In the genomic region with DNA sequence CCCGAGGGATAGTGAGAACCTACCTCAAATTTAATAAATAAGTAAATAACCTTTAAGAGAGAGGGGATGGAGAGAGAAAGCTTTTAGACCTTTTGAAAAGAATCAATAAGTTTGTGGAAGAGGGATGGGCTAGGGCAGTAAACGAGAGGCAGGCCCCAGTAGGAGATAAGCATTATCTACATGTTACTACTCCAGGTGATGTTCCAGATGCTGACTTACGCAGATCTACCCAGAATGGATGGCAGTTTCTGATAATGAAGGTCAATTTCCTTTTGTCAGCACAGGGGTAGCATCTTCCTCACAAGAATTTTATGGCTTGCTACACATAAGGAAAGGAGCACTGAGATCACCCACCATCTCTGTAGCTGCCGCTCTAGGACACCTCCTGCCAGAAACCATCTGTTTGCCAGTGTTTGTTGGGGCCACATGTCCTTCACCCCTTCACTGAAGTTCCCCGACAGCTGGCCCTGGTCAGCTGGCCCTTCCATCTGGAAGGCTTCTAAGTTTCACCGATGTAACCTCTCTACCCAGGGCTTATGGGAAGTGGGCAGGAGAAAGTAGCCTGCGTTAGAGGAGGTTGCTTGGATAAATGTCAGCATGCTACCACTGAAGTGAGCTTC, we compare ENCODE assay signal across 20 mouse cellular contexts.
DNase-seq lines count a peak whose midpoint lies in the region; ATAC-seq and TF ChIP-seq lines count a peak whose summit lies in the region.
"Had no signal": no experiment of that assay in that cellular context is flagged by ENCODE, and none has a peak within 500 bp of the region (broad histone marks: within the 10 kb centered on the region; RNA-seq: fewer than 3 reads in every experiment).

No protein-coding gene starts in this region.

- H3K4me3 ChIP-seq in gastrocnemius, adult 2 months: no peak overlapping the region
- no peak overlapping the region for H3K4me3 ChIP-seq in liver, embryonic 13.5 days (replicated peaks)
- no peak overlapping the region for H3K4me3 ChIP-seq in liver, embryonic 11.5 days (ENCODE audit: low read depth, low read length)
- H3K4me3 ChIP-seq in liver, embryonic 16.5 days (ENCODE audit: low read depth, low read length): no peak overlapping the region
- H3K4me3 ChIP-seq: forebrain, embryonic 10.5 days; forebrain, embryonic 13.5 days; hindbrain, embryonic 12.5 days; hindbrain, embryonic 15.5 days; intestine, embryonic 15.5 days had no signal

- 0 out of 2 replicates have a peak, but pooled peaks have one; percentile 54 for ATAC-seq in liver, embryonic 13.5 days (ENCODE audit: low read depth)
- no peak for ATAC-seq in liver, embryonic 11.5 days (replicated peaks; ENCODE audit: low FRiP score)
- peak; percentile 39; the same call in 1 of the 2 replicates for ATAC-seq in liver, embryonic 16.5 days (ENCODE audit: low read depth)
- ATAC-seq: activated CD4-positive, CD25-positive, alpha-beta regulatory T cell, adult 4 months; forebrain, embryonic 13.5 days; forebrain, embryonic 16.5 days; intestine, embryonic 15.5 days had no signal

- peak overlapping the region; percentile 55; the same call in 1 of the 2 replicates for H3K27ac ChIP-seq in gastrocnemius, adult 2 months
- H3K27ac ChIP-seq in liver, embryonic 13.5 days: no peak overlapping the region
- H3K27ac ChIP-seq in liver, embryonic 11.5 days (ENCODE audit: low read depth, low read length): no peak overlapping the region
- H3K27ac ChIP-seq in liver, embryonic 16.5 days (ENCODE audit: low read length): no peak overlapping the region
- H3K27ac ChIP-seq: forebrain, embryonic 10.5 days; forebrain, embryonic 13.5 days; hindbrain, embryonic 12.5 days; hindbrain, embryonic 15.5 days; intestine, embryonic 15.5 days had no signal

- no peak overlapping the region for H3K4me2 ChIP-seq in liver, embryonic 13.5 days
- H3K4me2 ChIP-seq in liver, embryonic 11.5 days: no peak overlapping the region
- no peak overlapping the region for H3K4me2 ChIP-seq in liver, embryonic 16.5 days (ENCODE audit: low read depth, low read length)
- H3K4me2 ChIP-seq: forebrain, embryonic 13.5 days; heart, embryonic 11.5 days; hindbrain, embryonic 12.5 days; hindbrain, embryonic 15.5 days; intestine, embryonic 15.5 days had no signal

- H3K27me3 ChIP-seq in liver, embryonic 13.5 days: no peaks in the 10 kb centered on the region
- no peaks in the 10 kb centered on the region for H3K27me3 ChIP-seq in liver, embryonic 11.5 days (replicated peaks; ENCODE audit: control insufficient read depth, insufficient read depth, low read length)
- no peaks in the 10 kb centered on the region for H3K27me3 ChIP-seq in liver, embryonic 16.5 days (ENCODE audit: control insufficient read depth, insufficient read depth, low read depth, low read length)
- H3K27me3 ChIP-seq: forebrain, embryonic 13.5 days; hindbrain, embryonic 12.5 days; hindbrain, embryonic 15.5 days; intestine, embryonic 15.5 days had no signal

- WGBS in liver, embryonic 13.5 days (ENCODE audit: insufficient replicate concordance): 56% methylated on average over 7 of the region's 7 CpGs
- 69% methylated on average over 7 of the region's 7 CpGs for WGBS in liver, embryonic 11.5 days
- WGBS in liver, embryonic 16.5 days (ENCODE audit: insufficient replicate concordance): 56% methylated on average over 7 of the region's 7 CpGs

- intact Hi-C loops in gastrocnemius, adult 2 months (cut with DNase I): no loop called here

- no peaks in the 10 kb centered on the region for H3K9me3 ChIP-seq in liver, embryonic 13.5 days (replicated peaks)
- H3K9me3 ChIP-seq in liver, embryonic 11.5 days (ENCODE audit: control insufficient read depth, low read length): no peaks in the 10 kb centered on the region
- no peaks in the 10 kb centered on the region for H3K9me3 ChIP-seq in liver, embryonic 16.5 days (replicated peaks; ENCODE audit: control insufficient read depth, low read length)
- H3K9me3 ChIP-seq: forebrain, embryonic 10.5 days; forebrain, embryonic 13.5 days; hindbrain, embryonic 12.5 days; hindbrain, embryonic 15.5 days; intestine, embryonic 15.5 days had no signal

- TF ChIP-seq CTCF in gastrocnemius, adult 2 months (IDR thresholded peaks at IDR 0.05): no peak

- no peak overlapping the region for H3K9ac ChIP-seq in liver, embryonic 13.5 days
- H3K9ac ChIP-seq in liver, embryonic 11.5 days (ENCODE audit: low read depth, low read length): no peak overlapping the region
- no peak overlapping the region for H3K9ac ChIP-seq in liver, embryonic 16.5 days (ENCODE audit: low read depth, low read length)
- H3K9ac ChIP-seq: forebrain, embryonic 13.5 days; hindbrain, embryonic 12.5 days; hindbrain, embryonic 15.5 days; intestine, embryonic 15.5 days had no signal

- H3K4me1 ChIP-seq in liver, embryonic 13.5 days (replicated peaks): peaks cover 21% of the 10 kb centered on the region
- peaks cover 3% of the 10 kb centered on the region for H3K4me1 ChIP-seq in liver, embryonic 11.5 days (replicated peaks; ENCODE audit: control insufficient read depth, insufficient read depth, low read length)
- H3K4me1 ChIP-seq in liver, embryonic 16.5 days (ENCODE audit: control insufficient read depth, low read depth, low read length): no peaks in the 10 kb centered on the region; the same call in 1 of the 2 replicates
- H3K4me1 ChIP-seq: forebrain, embryonic 13.5 days; hindbrain, embryonic 15.5 days; intestine, embryonic 15.5 days had no signal

- H3K36me3 ChIP-seq in liver, embryonic 13.5 days: no peaks in the 10 kb centered on the region
- no peaks in the 10 kb centered on the region for H3K36me3 ChIP-seq in liver, embryonic 11.5 days (ENCODE audit: control insufficient read depth, insufficient read depth, low read length)
- H3K36me3 ChIP-seq in liver, embryonic 16.5 days (ENCODE audit: control insufficient read depth, insufficient read depth): no peaks in the 10 kb centered on the region
- H3K36me3 ChIP-seq: forebrain, embryonic 10.5 days; hindbrain, embryonic 12.5 days; hindbrain, embryonic 15.5 days; intestine, embryonic 15.5 days had no signal

- DNase-seq in gastrocnemius, adult 2 months: no peak
- no peak for DNase-seq in gastrocnemius, postnatal 10 days
- DNase-seq in liver, embryonic 13.5 days: no peak
- no peak for DNase-seq in liver, embryonic 11.5 days (ENCODE audit: low spot score)
- DNase-seq in T-cell, adult 2 months (ENCODE audit: low spot score): no peak
- DNase-seq: adrenal gland, adult 8-10 months; adrenal gland, postnatal 25 days; cerebellum, adult 18-20 months; cerebellum, adult 9-10 months; cerebellum, postnatal 14 days; heart, adult 11 months had no signal
